Mouse (Mus musculus): ENCODE data around the gene Hpgds.

DNA sequence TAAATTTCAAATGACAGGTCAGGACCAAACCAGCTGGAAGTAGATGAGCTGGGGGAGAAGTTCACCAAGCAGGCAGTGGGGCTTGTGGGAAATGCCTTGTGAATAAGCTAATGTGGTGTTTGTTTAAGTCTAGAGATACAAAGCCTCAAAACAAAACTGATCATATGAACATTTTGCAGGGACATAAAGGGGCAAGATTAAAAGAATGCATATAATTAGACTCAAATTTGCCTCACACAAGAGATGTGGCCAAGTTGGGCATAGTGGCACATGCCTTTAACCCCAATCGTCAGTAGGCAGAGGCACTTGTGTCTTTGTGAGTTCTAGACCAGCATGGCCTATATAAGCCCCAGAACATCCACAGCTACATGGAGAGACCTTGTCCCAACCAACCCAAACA, 2.4 kb downstream of the Hpgds start:
- TF ChIP-seq CTCF (IDR thresholded peaks at IDR 0.05; ENCODE audit: borderline replicate concordance, control insufficient read depth, extremely low read depth, insufficient read depth, low read length, poor library complexity) = no peak
- TF ChIP-seq POLR2A (IDR thresholded peaks at IDR 0.05; ENCODE audit: control insufficient read depth, extremely low read depth, insufficient read depth, low read length, poor library complexity) = no peak

Measured in thymus, adult 2 months (tissue).